Mouse (Mus musculus): ENCODE data around the gene Sept8.

Sept8 gene

DNA sequence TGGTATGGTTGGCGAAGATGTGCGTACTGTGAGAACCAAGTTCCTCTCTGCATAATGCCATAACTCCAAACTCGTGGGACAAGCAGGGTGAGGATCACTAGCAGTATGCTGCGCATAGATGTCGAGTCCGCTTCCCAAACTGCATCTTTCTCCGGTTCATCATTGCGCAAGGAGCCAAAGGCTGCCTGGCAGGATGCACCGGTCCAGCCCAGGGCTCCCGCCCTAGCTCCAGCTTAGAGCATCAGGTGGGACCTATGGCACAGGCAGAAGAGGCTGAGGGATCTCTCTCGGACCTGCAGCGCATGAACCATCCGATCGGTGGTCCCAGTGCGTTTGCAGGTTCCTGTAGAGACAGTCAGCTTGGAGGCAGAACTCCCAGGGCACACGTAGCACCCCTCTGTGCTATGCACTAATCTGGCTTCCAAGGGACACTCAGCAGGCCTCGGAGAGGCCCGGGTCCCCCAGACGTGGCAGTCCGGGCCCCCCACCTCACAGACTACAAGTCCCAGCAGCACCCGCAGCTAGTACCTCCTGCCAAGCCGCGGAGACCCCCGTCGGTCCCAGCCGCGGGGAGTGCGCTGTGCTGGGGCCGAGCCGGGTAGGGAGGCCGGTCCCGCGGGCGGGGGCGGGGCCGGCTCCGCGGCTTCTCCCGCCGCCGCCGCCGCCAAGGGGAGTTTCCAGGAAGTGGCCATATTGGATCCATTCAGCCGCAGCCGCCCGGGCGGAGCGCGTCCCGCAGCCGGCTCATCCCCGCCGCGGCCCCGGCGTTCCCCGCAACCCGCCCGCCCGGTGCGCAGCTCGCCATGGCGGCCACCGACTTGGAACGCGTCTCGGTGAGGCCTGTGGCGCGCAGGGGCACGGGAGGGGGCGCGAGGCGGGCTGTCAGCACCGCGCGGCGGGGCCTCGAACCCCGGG, at the start of gene Sept8:
TSS of gene Sept8 (plus strand) at position 51 of the 915 bp plus-strand sequence.
- peak; percentile 66 for DNase-seq (ENCODE audit: low read depth, low spot score)

DNA sequence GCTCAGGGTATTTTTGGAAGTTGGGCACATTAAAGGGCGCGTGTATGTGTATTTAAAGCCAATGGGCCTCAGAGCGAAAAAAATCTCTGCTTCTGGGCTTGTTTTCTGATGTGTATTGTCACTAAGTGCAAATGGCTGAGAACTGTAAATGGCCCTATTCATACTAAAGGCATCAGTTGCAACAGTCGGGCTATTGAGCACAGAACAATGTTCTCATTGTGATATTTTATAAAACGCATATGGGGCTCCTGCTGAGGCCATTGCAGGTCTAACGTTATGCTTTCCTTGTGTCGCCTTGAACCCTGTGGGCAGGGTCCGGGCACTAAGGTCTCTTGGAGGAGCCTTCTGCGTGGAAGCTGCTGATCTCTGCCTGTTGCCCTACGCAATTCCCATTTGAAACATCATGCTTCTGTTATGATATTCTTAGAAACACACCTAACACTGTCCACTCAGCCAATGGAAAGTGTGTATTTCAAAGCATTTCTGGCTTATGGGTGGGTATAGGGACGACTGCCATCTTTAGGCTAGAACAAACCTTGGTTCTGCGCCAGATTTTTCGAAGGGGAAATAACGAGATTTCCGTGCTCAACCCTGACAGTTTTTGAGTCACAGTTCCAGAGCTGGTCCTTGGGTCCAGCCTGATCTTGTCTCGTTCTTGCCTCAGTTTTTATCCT, 49.6 kb upstream of the Sept8 start:
- no peak for DNase-seq (ENCODE audit: low read depth, low spot score)

DNA sequence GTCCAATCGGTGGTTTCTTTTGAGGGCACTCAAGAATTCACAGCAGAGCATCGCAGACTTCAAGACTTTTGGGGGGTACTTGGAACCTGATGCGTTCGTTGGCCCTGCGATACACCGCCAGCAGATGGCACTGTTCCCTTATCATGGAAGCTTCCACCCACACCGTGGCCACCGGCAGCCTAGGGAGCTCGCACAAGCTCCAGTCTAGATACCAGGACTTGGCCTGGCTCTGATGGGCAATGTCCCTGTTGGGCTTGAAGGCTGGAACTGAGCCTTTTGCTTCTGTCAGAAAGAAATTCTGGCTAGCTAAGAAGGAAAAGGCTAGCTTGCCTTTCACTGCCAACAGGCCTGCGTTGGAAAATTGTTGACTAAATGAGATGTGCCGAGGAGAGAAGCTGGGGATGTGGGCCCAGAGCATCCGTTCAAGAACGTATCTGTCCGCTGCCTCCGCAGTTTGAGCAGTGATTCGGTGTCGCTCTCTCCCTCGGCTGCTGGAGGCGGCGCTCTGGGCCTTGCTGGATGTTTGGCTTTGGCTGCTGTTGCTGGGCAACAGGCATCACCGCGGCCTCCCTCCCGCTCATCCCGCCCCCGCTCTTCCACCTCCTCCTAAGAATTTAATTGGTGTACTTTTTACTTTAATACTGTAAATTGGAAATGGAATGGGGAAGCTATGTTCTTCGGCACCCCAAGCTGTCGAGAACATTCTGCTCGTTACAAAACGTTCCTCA, 48.9 kb upstream of the Sept8 start, which contains the start of gene Gm9837:
TSS of gene Gm9837 (minus strand) at position 512 of the 728 bp plus-strand sequence.
- DNase-seq (ENCODE audit: low read depth, low spot score): peak; percentile 75

DNA sequence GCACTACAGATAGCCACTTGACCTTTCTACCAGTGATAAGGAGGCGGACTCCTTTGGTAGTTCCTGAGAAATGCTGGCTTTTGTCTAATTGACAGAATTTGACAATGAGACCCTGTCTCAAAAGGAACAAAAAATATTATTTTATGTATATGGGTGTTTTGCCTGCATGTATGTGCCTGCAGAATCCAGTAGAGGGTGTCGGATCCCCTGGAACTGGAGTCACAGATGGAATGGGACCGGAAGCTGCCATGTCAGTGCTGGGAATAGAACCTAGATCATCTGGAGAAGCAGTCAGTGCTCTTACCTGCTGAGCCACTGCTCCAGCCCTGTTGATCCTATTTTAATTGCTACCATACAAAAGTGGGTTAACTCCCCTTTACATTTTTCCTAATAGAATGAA, 46.3 kb upstream of the Sept8 start:
- no peak for DNase-seq (ENCODE audit: low read depth, low spot score)

GRCm38 (mm10) chr11:53475620-53476019, 43.4 kb upstream of the Sept8 start:
- DNase-seq (ENCODE audit: low read depth, low spot score): no peak

DNA sequence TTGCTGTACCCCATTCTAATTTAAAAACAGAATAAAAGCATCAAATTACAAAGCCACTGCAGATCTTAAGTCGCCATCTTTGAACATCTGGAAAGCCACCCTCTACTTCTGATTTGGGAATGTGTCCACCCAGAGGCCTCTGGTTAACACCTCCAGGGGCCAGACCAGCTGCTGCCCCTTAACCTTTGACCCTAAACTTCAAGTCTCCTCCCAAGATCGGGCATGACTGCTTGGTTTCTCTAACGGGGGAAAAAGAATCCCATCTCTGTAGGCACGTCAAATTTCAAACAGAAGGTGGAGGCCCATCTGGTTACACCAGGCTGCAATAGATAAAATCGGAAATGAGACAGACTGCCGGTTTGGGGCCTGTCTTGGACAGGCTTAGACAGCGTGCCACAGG, 41.2 kb upstream of the Sept8 start:
- no peak for DNase-seq (ENCODE audit: low read depth, low spot score)

DNA sequence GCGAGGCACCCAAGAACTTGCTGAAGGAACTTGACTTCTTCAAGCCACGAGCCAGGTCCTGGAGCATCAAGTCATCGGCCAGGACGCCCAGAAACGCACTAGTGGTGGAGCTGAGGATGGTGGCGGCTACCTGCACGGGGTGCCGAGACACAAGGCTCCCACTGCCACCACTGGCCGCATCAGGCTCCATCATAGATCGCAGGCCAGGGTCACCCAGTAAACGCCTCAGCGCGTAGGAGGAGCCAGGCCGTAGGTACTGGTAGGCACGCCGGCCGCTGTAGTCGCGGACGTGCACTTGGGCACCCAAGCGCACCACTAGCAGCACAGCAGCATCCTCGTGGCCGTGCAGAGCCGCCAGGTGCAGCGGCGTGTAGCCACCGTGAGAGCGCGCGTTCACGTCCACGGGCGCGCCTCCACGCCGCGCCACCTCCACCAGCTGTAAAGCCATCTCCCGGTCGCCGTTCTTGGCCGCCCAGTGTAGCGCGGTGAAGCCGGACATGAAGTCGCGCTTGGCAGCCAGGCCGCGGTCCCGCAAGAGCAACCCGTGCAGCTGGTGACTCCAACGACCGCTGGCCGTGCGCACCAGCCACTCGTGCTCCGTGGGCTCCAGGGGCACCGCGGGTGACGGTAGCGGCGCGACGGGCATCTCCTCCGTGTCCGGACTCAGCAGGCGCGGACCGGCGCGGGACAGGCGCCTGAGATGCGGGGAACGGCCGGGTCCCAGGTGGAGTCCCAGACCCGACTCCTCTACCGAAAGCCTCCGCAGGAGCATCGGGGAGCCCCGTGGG, 40.5 kb upstream of the Sept8 start:
- no peak for DNase-seq (ENCODE audit: low read depth, low spot score)

DNA sequence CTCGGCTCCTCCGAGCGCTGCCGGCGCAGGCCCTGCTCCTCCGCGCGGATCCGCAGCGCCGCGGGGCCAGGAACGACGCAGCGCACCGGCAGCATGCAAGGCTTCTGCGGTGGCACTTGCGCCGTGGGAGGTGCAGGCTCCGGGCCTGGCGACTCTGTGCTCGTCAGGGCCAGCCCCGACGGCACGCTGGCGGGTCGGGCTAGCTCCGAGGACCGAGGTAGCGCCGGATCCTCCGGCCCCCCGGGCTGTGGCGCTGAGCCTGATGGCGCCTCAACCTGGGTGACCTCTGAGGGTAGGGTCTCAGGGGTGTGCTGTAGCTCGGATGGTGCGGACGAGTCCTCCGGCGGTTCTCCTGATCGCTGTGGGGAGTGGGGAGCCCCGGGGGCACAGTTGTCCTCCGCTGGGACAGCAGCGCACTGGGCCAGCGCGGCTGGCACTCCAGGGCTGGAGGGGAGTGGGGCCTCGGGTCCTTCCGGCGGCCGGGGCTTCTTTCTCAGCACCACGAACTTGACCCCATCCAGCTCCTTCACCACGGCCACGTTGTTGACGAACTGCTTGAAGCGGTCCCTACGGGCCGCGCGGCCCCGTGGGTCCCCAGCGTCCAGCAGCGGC, 39.8 kb upstream of the Sept8 start:
- no peak for DNase-seq (ENCODE audit: low read depth, low spot score)

GRCm38 (mm10) chr11:53479783-53480301, 39.2 kb upstream of the Sept8 start, which contains the start of the genes Gm9945 and Sowaha:
Gm9945 (plus strand) TSS chr11:53480166.
Sowaha (minus strand) TSS chr11:53480274.
- peak; percentile 68 for DNase-seq (ENCODE audit: low read depth, low spot score)

DNA sequence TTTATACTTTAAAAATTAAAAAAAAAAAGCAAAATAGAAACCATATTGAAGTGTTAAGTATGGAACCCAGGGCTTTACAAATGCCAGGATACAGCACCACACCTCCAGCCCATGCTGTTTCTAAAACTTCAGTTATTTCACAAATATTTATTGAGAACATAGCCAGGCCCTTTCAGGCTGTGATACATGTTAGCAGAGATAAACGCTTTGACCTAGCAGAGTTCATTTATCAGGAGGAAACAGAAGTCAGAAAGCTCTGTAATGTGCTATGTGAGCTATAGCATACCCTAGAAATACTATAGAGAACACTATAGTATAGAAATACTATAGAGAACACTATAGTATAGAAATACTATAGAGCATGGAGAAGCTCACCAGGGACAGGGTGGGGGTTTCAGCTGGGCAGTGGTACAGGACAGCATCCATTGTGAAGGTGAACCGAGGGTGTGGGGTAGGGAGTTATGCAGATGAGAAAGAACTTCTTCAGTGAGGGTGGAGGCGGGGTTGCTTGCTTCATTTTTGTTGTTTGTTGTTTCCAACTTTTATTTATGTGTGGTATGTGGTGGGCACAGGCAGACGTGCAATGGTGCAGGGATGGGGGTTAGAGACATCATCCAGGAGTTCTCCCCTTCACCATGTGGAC, 37.8 kb upstream of the Sept8 start:
- DNase-seq (ENCODE audit: low read depth, low spot score): peak; percentile 69

GRCm38 (mm10) chr11:53483159-53483891, 35.7 kb upstream of the Sept8 start:
- DNase-seq (ENCODE audit: low read depth, low spot score): peak; percentile 73

DNA sequence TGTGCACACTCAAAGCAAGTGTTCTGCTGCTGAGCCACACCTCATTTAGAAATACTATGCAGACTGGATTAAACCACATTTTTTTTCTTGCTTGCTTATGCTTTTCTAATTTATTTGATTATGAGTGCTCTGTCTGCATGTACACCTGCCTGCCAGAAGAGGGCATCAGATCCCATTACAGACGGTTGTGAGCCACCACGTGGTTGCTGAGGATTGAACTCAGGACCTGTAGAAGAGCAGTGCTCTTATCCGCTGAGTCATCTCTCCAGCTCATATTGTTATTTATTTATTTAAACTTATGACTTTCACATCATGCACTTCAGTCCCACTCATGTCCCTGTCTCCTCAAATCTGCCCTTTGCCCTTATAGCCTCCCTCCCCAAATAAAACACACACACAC, 33.3 kb upstream of the Sept8 start:
- DNase-seq (ENCODE audit: low read depth, low spot score): no peak

DNA sequence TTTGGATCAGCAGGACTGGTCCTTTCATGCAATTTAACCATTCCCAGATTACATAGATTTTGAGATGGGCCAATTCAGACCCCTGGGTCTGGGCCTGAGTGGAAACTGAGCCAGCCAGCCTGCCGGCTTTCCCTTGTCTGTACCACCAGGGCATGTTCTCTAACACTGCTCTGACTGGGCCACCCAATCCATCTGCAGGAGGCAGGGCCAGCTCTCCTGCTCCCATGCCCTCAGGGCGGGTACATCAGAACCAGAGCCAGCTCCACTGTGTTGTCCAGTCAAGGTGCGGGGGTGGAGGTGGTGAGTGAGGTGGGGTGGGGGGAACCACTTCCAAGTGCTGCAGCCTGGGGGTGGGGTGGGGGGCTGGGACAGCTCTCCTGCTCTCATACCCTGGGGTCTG, 32.7 kb upstream of the Sept8 start:
- no peak for DNase-seq (ENCODE audit: low read depth, low spot score)

DNA sequence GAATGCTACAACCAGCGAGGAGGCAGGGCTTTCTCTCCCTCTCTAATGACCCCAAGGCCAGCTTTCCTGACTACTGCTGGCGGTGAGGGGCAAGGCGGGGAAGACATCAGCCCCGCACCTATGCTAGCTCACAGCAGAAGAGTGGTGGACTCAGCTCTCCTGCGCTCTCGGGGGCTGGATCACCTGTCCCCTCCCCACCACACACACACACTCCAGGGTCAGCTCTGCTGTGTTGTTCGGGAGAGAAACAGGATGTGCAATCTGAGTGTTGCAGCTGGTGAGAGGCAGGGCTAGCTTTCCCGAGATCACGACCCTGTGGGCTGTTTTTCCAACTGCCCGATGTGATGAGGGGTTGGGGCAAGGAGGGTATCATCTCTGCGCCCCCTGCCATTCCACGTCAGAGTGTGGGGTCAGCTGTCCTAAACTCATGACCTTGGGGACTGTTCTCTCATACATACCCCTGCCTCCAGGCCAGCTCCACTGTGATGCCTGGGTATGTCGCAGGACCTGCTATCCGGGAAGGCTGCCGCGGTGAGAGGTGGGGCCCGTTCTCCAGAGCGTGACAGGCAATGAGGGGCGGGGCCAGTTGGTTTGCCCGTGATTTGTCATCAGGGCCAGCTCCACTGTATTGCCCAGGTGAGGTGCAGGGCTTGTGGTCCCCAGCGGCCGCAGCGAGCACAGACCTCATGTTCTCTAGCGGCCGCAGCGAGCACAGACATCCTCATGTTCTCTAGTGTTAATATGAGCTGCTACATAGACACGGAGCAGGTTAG, 32.0 kb upstream of the Sept8 start:
- DNase-seq (ENCODE audit: low read depth, low spot score): no peak

DNA sequence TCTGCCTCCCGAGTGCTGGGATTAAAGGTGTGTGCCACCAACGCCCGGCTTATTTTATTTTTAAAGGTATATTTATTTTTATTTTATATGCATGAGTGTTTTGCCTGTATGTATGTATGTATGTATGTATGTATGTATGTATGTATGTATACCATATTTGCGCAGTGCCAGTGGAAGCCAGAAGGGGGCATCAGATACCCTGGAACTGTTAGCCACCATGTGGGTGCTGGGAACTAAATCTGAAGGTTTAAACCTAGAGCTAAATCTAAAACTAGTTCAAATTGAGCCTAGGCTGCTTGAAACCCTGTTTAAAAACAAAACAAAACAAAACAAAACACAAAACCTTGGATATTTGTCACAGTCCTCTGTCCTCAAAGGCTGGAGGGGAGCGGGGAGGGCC, 30.1 kb upstream of the Sept8 start:
- no peak for DNase-seq (ENCODE audit: low read depth, low spot score)

DNA sequence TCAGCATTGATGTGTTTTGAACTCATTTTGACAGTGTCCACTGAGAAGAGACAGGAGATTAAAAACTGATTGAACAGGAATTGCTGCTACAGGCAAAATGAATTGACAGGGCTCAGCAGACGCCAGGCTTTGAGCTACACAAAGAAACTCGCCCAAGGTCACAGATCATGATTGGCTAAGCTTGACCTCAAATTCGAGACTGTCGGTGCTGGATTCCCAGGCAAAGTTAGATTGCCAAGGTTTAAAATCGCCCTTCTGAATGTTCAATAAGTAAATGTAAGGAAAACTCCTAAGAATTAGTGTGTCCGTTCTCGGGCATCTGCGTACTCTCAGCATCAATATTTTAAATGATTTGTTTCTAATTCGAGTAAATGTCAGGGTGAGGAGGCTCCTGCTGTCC, 29.6 kb upstream of the Sept8 start:
- no peak for DNase-seq (ENCODE audit: low read depth, low spot score)

GRCm38 (mm10) chr11:53491954-53492401, 27.1 kb upstream of the Sept8 start:
- DNase-seq (ENCODE audit: low read depth, low spot score): no peak

DNA sequence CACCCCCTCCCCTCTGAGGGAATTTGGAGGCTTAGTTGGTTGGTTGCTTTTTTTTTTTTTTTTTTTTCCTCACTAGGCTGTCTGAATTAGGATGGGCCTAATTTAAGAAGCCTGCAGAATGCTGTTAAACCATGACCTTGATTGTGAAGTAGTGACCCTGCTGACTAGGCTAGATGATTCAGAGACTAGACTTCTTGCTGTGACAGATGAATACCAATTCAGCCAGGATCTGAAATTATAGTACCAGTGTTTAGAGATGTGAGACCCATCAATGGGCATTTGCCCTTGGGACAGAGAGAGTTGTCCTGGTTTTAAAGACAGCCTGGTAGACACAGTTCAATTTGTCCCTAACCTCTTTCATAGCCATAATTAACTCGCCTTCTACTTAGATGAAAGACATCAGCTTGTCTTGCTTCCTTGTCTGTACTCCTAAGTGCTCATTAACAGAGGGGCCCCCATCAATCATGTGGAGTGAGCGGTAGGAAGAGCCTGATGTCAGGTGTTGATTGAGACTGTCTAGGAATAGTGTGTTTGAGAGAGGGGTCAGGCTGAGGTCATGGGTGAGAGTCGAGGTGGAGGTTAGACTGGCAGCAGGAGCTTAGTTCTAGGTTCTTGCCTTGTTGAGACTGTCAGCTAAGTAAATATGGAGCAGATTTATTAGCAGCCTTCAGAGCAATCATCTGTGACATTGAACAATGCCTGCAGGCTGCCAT, 25.7 kb upstream of the Sept8 start:
- no peak for DNase-seq (ENCODE audit: low read depth, low spot score)
